20 mouse cellular contexts compared by ENCODE assay signal in genomic region chr13:56259926-56260250, GRCm38 (mm10). TPM values are rescaled to one million over a fixed set of nuclear protein-coding genes. Genes with fewer than 3 reads are reported as not detected.
DNase-seq lines count a peak whose midpoint lies in the region; ATAC-seq and TF ChIP-seq lines count a peak whose summit lies in the region.
"Had no signal": no experiment of that assay in that cellular context is flagged by ENCODE, and none has a peak within 500 bp of the region (broad histone marks: within the 10 kb centered on the region; RNA-seq: fewer than 3 reads in every experiment).

No protein-coding gene starts in this region.

- TF ChIP-seq CTCF in gastrocnemius, adult 2 months (IDR thresholded peaks at IDR 0.05): no peak

- no peaks in the 10 kb centered on the region for H3K9me3 ChIP-seq in midbrain, embryonic 10.5 days (replicated peaks)
- no peaks in the 10 kb centered on the region for H3K9me3 ChIP-seq in midbrain, embryonic 16.5 days (replicated peaks; ENCODE audit: control insufficient read depth, low read length, poor library complexity, severe bottlenecking)
- no peaks in the 10 kb centered on the region for H3K9me3 ChIP-seq in forebrain, embryonic 13.5 days (replicated peaks)
- no peaks in the 10 kb centered on the region for H3K9me3 ChIP-seq in midbrain, embryonic 14.5 days (ENCODE audit: control insufficient read depth, low read length)
- H3K9me3 ChIP-seq: embryonic facial prominence, embryonic 12.5 days; liver, embryonic 13.5 days had no signal

- H3K4me3 ChIP-seq in midbrain, embryonic 10.5 days: peak overlapping the region; percentile 53
- no peak overlapping the region for H3K4me3 ChIP-seq in midbrain, embryonic 16.5 days (ENCODE audit: low read depth, low read length)
- H3K4me3 ChIP-seq in forebrain, embryonic 13.5 days: no peak overlapping the region
- no peak overlapping the region for H3K4me3 ChIP-seq in midbrain, embryonic 14.5 days (replicated peaks; ENCODE audit: low read depth, low read length)
- no peak overlapping the region for H3K4me3 ChIP-seq in gastrocnemius, adult 2 months
- H3K4me3 ChIP-seq: heart, adult 2 months; left cerebral cortex, adult 2 months; liver, embryonic 13.5 days had no signal

- no peak for ATAC-seq in midbrain, embryonic 16.5 days
- no peak for ATAC-seq in forebrain, embryonic 13.5 days
- ATAC-seq in midbrain, embryonic 14.5 days (ENCODE audit: low FRiP score, low TSS enrichment): no peak

- peaks cover 100% of the 10 kb centered on the region for H3K27me3 ChIP-seq in midbrain, embryonic 10.5 days (ENCODE audit: low read depth, poor library complexity, severe bottlenecking)
- peaks cover 44% of the 10 kb centered on the region for H3K27me3 ChIP-seq in midbrain, embryonic 16.5 days (ENCODE audit: control insufficient read depth, insufficient read depth, low read depth, low read length)
- peaks cover 96% of the 10 kb centered on the region for H3K27me3 ChIP-seq in forebrain, embryonic 13.5 days
- peaks cover 62% of the 10 kb centered on the region for H3K27me3 ChIP-seq in midbrain, embryonic 14.5 days (ENCODE audit: control insufficient read depth, insufficient read depth, low read length)

- intact Hi-C loops in gastrocnemius, adult 2 months (cut with DNase I): no loop called here

- under 1% methylated on average over 5 of the region's 5 CpGs for WGBS in midbrain, embryonic 10.5 days
- 0% methylated on average over 5 of the region's 5 CpGs for WGBS in midbrain, embryonic 16.5 days
- 0% methylated on average over 5 of the region's 5 CpGs for WGBS in forebrain, embryonic 13.5 days
- 1% methylated on average over 5 of the region's 5 CpGs for WGBS in midbrain, embryonic 14.5 days

- no peak overlapping the region for H3K9ac ChIP-seq in midbrain, embryonic 16.5 days (ENCODE audit: low read depth, low read length)
- no peak overlapping the region for H3K9ac ChIP-seq in forebrain, embryonic 13.5 days
- H3K9ac ChIP-seq in midbrain, embryonic 14.5 days (replicated peaks; ENCODE audit: low read length): no peak overlapping the region
- H3K9ac ChIP-seq: embryonic facial prominence, embryonic 12.5 days; limb, embryonic 12.5 days; liver, embryonic 13.5 days had no signal

- peak overlapping the region; percentile 87 for H3K27ac ChIP-seq in midbrain, embryonic 10.5 days (replicated peaks)
- H3K27ac ChIP-seq in midbrain, embryonic 16.5 days (ENCODE audit: low read length): no peak overlapping the region
- H3K27ac ChIP-seq in forebrain, embryonic 13.5 days: peak overlapping the region; percentile 65
- H3K27ac ChIP-seq in midbrain, embryonic 14.5 days (replicated peaks; ENCODE audit: low read depth, low read length): no peak overlapping the region
- no peak overlapping the region for H3K27ac ChIP-seq in gastrocnemius, adult 2 months
- H3K27ac ChIP-seq: embryonic facial prominence, embryonic 12.5 days; heart, adult 2 months; left cerebral cortex, adult 2 months; limb, embryonic 12.5 days; liver, embryonic 13.5 days had no signal

- H3K4me2 ChIP-seq in midbrain, embryonic 16.5 days (ENCODE audit: low read length): no peak overlapping the region
- peak overlapping the region; percentile 76 for H3K4me2 ChIP-seq in forebrain, embryonic 13.5 days
- peak overlapping the region; percentile 2; the same call in 1 of the 2 replicates for H3K4me2 ChIP-seq in midbrain, embryonic 14.5 days (ENCODE audit: low read length)
- H3K4me2 ChIP-seq: liver, embryonic 13.5 days had no signal

- no peaks in the 10 kb centered on the region for H3K36me3 ChIP-seq in midbrain, embryonic 10.5 days
- no peaks in the 10 kb centered on the region for H3K36me3 ChIP-seq in midbrain, embryonic 16.5 days (ENCODE audit: control insufficient read depth, insufficient read depth, low read length)
- H3K36me3 ChIP-seq in forebrain, embryonic 13.5 days (ENCODE audit: poor library complexity, severe bottlenecking): no peaks in the 10 kb centered on the region
- no peaks in the 10 kb centered on the region for H3K36me3 ChIP-seq in midbrain, embryonic 14.5 days (ENCODE audit: control insufficient read depth, insufficient read depth, low read length)
- H3K36me3 ChIP-seq: embryonic facial prominence, embryonic 12.5 days; limb, embryonic 12.5 days; liver, embryonic 13.5 days had no signal

- DNase-seq in midbrain, embryonic 10.5 days (ENCODE audit: low spot score): no peak
- peak; percentile 22 for DNase-seq in ZHBTc4 (ENCODE audit: low read depth, low spot score)
- peak; percentile 69 for DNase-seq in midbrain, embryonic 14.5 days
- no peak for DNase-seq in spleen, postnatal 36 days (ENCODE audit: low spot score in 2 of 2)
- no peak for DNase-seq in gastrocnemius, adult 2 months
- DNase-seq: adrenal gland, adult 8-10 months; cerebellum, adult 11 months; gastrocnemius, postnatal 14 days; heart, adult 2 months; kidney, adult 18-20 months; kidney, postnatal 14 days; liver, embryonic 13.5 days; lung, postnatal 10 days had no signal

- H3K4me1 ChIP-seq in midbrain, embryonic 10.5 days: peaks cover 73% of the 10 kb centered on the region
- H3K4me1 ChIP-seq in midbrain, embryonic 16.5 days (ENCODE audit: control insufficient read depth, insufficient read depth, low read length): peaks cover 10% of the 10 kb centered on the region
- H3K4me1 ChIP-seq in forebrain, embryonic 13.5 days: peaks cover 46% of the 10 kb centered on the region
- H3K4me1 ChIP-seq in midbrain, embryonic 14.5 days (ENCODE audit: control insufficient read depth, insufficient read depth, low read length): peaks cover 27% of the 10 kb centered on the region
- H3K4me1 ChIP-seq: liver, embryonic 13.5 days had no signal

RNA-seq across cellular contexts. Expression of gene Neurog1, which starts 7.9 kb away (rescaled TPM):
- 33.7 and 34.4 TPM in 2 replicates for polyA plus RNA-seq in midbrain, embryonic 10.5 days (2016; fragmentation: Nextera tagmentation; extraction: Ambion mirVana)
- 2.3 and 3.2 TPM in 2 replicates for polyA plus RNA-seq in midbrain, embryonic 16.5 days (2015; fragmentation: Nextera tagmentation; extraction: Ambion mirVana)
- polyA plus RNA-seq in forebrain, embryonic 13.5 days (2015; fragmentation: Nextera tagmentation; extraction: Ambion mirVana): 13.0 and 13.1 TPM in 2 replicates
- polyA plus RNA-seq in midbrain, embryonic 14.5 days (2014; fragmentation: Nextera tagmentation; extraction: Ambion mirVana): 3.6 and 8.9 TPM in 2 replicates
- total RNA-seq in gastrocnemius, adult 2 months (2021): not detected
- total RNA-seq: adrenal gland, adult 8-10 months; gastrocnemius, postnatal 14 days; heart, adult 2 months; left cerebral cortex, adult 2 months; megakaryocyte-erythroid progenitor cell, adult 5-6 weeks had no signal
- polyA plus RNA-seq: heart, adult 2 months; heart, embryonic 16.5 days; limb, embryonic 12.5 days; liver, embryonic 13.5 days had no signal

RNA-seq across cellular contexts. Expression of gene Cxcl14, which starts 36.5 kb away (rescaled TPM):
- polyA plus RNA-seq in midbrain, embryonic 10.5 days (2016; fragmentation: Nextera tagmentation; extraction: Ambion mirVana): 5.4 and 9.3 TPM in 2 replicates
- polyA plus RNA-seq in midbrain, embryonic 16.5 days (2015; fragmentation: Nextera tagmentation; extraction: Ambion mirVana): 12.3 and 21.0 TPM in 2 replicates
- polyA plus RNA-seq in forebrain, embryonic 13.5 days (2015; fragmentation: Nextera tagmentation; extraction: Ambion mirVana): 6.6 and 11.3 TPM in 2 replicates
- polyA plus RNA-seq in midbrain, embryonic 14.5 days (2014; fragmentation: Nextera tagmentation; extraction: Ambion mirVana): 10.2 and 11.2 TPM in 2 replicates
- 10 to 100 TPM; 30.7 to 35.6 TPM for total RNA-seq in gastrocnemius, adult 2 months (2021)
- total RNA-seq: megakaryocyte-erythroid progenitor cell, adult 5-6 weeks had no signal

Comparison
In these comparisons a context has a peak if more than half of its experiments do, and no peak if none do; other contexts are left out.
1. DNase-seq: peak in ZHBTc4 (single experiment) and midbrain, embryonic 14.5 days (single experiment); none in midbrain, embryonic 10.5 days (single experiment), spleen, postnatal 36 days (0 of 2) and gastrocnemius, adult 2 months (single experiment).
2. H3K27ac ChIP-seq: peak in midbrain, embryonic 10.5 days (single experiment) and forebrain, embryonic 13.5 days (single experiment); none in midbrain, embryonic 16.5 days (single experiment), midbrain, embryonic 14.5 days (single experiment) and gastrocnemius, adult 2 months (single experiment).